Mouse (Mus musculus) embryonic facial prominence, embryonic 13.5 days (tissue): ENCODE data around the gene Rps3a1. TPM values are rescaled to one million over a fixed set of nuclear protein-coding genes. Genes with fewer than 3 reads are reported as not detected.

Experiments used
- ATAC-seq: fragments of 200-750 bp; cut with Nextera tagmentation; 2 replicates; pipeline ENCODE4 v1.8.0; 2017; ENCODE audit warnings: low read depth; ENCODE audit not compliant: insufficient number of reproducible peaks, insufficient read depth, low FRiP score, low TSS enrichment
- H3K27ac ChIP-seq: fragments of 300-500 bp; sonication (generic); 2 replicates; pipeline ENCODE4 v1.5.1; 2015; ENCODE audit warnings: moderate library complexity, mild to moderate bottlenecking, inconsistent platforms
- H3K27me3 ChIP-seq: fragments of 300-500 bp; sonication (generic); 2 replicates; pipeline ENCODE4 v1.6.1; 2015; ENCODE audit warnings: mild to moderate bottlenecking, inconsistent platforms
- H3K36me3 ChIP-seq: fragments of 300-500 bp; sonication (generic); 2 replicates; pipeline ENCODE4 v1.6.1; 2015; ENCODE audit warnings: mild to moderate bottlenecking, inconsistent platforms
- H3K4me1 ChIP-seq: fragments of 300-500 bp; sonication (generic); 2 replicates; pipeline ENCODE4 v1.6.1; 2015; ENCODE audit warnings: inconsistent platforms
- H3K4me2 ChIP-seq: fragments of 300-500 bp; sonication (generic); 2 replicates; pipeline ENCODE4 v1.6.1; 2015; ENCODE audit warnings: moderate library complexity, mild to moderate bottlenecking, inconsistent platforms
- H3K4me3 ChIP-seq: fragments of 300-500 bp; sonication (generic); 2 replicates; pipeline ENCODE4 v1.5.1; 2015; ENCODE audit warnings: mild to moderate bottlenecking, inconsistent platforms
- H3K9ac ChIP-seq: fragments of 300-500 bp; sonication (generic); 2 replicates; pipeline ENCODE4 v1.6.1; 2015; ENCODE audit warnings: mild to moderate bottlenecking, inconsistent platforms
- H3K9me3 ChIP-seq: fragments of 300-500 bp; sonication (generic); 2 replicates; pipeline ENCODE4 v1.6.1; 2016; ENCODE audit warnings: inconsistent platforms
- WGBS: fragments of 180-500 bp; shearing (Covaris S2); methylation state at CpG from one replicate; pipeline ENCODE4 v1.1.7; 2015; ENCODE audit warnings: mixed read lengths; 5-methylcytosine and 5-hydroxymethylcytosine counted together
- polyA plus RNA-seq: library from polyadenylated mRNA; unstranded; fragments of >200 nt; fragmentation: Nextera tagmentation; extraction: Ambion mirVana; gene quantifications from 2 replicates; pipeline ENCODE4 v1.2.1, GENCODE M21; 2015

Gene Rps3a1
- polyA plus RNA-seq, 1 experiment from 2014 or later, result 1,432 TPM

DNA sequence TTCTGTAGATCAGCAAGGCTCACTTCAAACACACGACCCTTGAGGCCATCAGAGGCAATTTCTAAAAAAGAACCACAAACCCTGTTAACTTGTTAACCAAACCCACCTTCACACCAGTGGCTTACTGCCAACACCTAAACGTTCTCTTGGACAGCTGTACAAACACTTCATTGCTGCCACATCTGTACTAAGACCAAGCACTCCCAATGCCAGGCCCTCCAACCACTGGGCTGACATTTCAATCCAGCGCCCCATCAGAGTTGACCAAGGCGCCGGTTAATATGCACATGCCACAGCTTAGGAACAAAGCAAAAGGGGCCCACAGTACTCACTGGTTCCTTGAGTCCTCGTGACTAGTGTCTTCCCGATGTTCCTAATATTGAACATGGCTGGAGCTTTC, 1.1 kb downstream of the Rps3a1 start:
- H3K36me3 ChIP-seq, result peaks cover 43% of the 10 kb centered on the region
- peak overlapping the region; percentile 84 for H3K4me2 ChIP-seq
- no peak for ATAC-seq
- H3K9me3 ChIP-seq, result no peaks in the 10 kb centered on the region
- H3K4me1 ChIP-seq, result peaks cover 21% of the 10 kb centered on the region
- WGBS, result 13% methylated on average over 7 of the region's 7 CpGs
- peak overlapping the region; percentile 94 for H3K4me3 ChIP-seq
- no peaks in the 10 kb centered on the region for H3K27me3 ChIP-seq
- H3K9ac ChIP-seq, result peak overlapping the region; percentile 99
- peak overlapping the region; percentile 93; the same call in 1 of the 2 replicates for H3K27ac ChIP-seq

DNA sequence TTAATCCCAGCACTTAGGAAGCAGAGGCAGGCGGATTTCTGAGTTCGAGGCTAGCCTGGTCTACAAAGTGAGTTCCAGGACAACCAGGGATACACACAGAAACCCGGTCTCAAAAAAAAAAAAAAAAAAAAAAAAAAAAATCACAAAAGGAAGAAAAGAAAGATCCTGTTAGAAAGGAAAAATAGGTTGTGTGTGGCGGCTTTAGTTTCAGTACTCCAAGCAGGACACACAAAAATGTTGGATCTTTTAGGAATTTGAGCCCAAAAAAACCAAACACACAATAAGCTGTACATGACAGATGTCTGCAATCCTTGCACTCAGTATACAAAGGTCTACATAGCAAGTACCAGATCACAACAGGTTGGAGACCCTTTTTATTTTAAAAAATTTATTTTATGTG, 2.8 kb downstream of the Rps3a1 start:
- H3K9ac ChIP-seq, result no peak overlapping the region
- peaks cover 21% of the 10 kb centered on the region for H3K4me1 ChIP-seq
- 92% methylated on average over 4 of the region's 4 CpGs for WGBS
- no peak overlapping the region for H3K4me3 ChIP-seq
- peaks cover 59% of the 10 kb centered on the region for H3K36me3 ChIP-seq
- no peak for ATAC-seq
- no peaks in the 10 kb centered on the region for H3K27me3 ChIP-seq
- 0 out of 2 replicates have a peak overlapping the region, but pooled peaks have one; percentile 84 for H3K4me2 ChIP-seq
- H3K27ac ChIP-seq, result no peak overlapping the region
- H3K9me3 ChIP-seq, result no peaks in the 10 kb centered on the region

- no peak for ATAC-seq
- H3K27ac ChIP-seq, result no peak overlapping the region
- H3K4me3 ChIP-seq, result no peak overlapping the region
- H3K27me3 ChIP-seq, result no peaks in the 10 kb centered on the region
- no peaks in the 10 kb centered on the region for H3K9me3 ChIP-seq
- H3K36me3 ChIP-seq, result peaks cover 69% of the 10 kb centered on the region
- peaks cover 13% of the 10 kb centered on the region for H3K4me1 ChIP-seq
- no peak overlapping the region for H3K9ac ChIP-seq
- no peak overlapping the region for H3K4me2 ChIP-seq
- 91% methylated on average over 6 of the region's 6 CpGs for WGBS
These were observed 5.4 kb downstream of the Rps3a1 start for GRCm38 (mm10) chr3:86136936-86137574.

DNA sequence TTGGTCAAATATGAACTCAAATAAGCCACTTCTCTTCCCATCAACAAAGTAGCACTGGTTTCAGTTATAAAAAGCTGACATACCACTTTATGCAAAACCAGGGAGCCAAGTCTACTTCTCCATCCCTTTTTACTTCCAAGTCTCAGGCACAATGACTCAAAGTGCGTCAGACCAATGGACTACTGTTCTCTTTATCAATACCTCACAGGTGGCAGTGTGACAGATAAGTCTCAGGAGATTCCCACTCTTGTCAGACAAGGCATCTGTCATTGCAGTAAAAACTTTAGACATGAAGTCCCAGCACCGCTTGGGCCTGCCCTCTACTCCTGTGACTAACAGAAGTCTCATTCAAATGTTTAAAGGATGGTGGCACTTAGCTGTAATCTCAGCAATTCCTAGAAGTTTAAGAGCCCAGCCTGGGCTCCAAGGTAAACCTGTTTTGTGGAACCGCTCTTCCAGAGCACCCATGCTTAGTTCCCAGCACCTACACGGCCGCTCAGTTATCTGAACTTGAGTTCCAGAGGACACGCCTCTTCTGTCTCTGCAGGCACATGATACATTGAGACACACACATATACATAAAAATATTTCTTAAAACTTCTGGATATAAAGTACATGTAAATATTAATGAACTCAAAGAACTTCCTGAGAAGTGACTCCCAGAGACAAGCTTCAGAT, 6.5 kb downstream of the Rps3a1 start:
- H3K27me3 ChIP-seq, result no peaks in the 10 kb centered on the region
- WGBS, result 85% methylated on average over 6 of the region's 6 CpGs
- H3K36me3 ChIP-seq, result peaks cover 66% of the 10 kb centered on the region
- H3K4me1 ChIP-seq, result peaks cover 8% of the 10 kb centered on the region
- no peaks in the 10 kb centered on the region for H3K9me3 ChIP-seq
- H3K27ac ChIP-seq, result no peak overlapping the region
- no peak overlapping the region for H3K9ac ChIP-seq
- H3K4me3 ChIP-seq, result no peak overlapping the region
- no peak overlapping the region for H3K4me2 ChIP-seq
- no peak for ATAC-seq

DNA sequence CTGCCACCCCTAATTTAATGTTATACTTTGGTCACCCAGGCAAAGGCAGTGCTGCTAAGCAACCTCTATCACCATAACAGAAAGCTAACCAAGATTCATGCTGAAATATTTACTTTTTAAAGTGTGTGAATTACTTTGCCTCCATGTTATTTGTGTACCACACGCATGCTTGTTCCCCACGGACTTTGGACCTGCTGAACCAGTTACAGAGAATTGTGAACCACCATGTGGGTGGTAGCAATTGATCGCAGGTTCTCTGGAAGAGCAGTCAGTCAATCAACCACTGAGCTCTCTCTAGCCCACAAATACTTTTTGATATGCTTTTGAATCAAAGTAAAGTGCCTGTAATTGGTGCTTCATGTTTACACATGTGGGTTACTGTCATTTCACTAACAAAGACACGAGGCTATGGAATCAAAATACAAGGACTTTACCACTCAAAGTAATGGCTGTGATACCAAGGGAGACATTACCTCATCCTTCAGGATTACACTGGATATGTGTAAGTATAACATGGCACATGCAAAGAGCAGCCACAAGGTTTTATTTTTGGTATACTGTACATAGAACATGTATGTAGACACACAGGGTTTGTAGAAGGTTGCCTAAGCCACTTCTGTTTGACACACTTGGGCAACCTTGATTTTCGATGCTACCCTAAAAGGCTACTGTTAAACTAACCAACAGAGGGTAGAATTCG, 7.4 kb downstream of the Rps3a1 start:
- H3K27me3 ChIP-seq, result no peaks in the 10 kb centered on the region
- no peak overlapping the region for H3K9ac ChIP-seq
- H3K9me3 ChIP-seq, result no peaks in the 10 kb centered on the region
- WGBS, result 85% methylated on average over 6 of the region's 6 CpGs
- no peak for ATAC-seq
- no peaks in the 10 kb centered on the region for H3K4me1 ChIP-seq
- H3K4me2 ChIP-seq, result no peak overlapping the region
- H3K36me3 ChIP-seq, result peaks cover 58% of the 10 kb centered on the region
- no peak overlapping the region for H3K4me3 ChIP-seq
- no peak overlapping the region for H3K27ac ChIP-seq

DNA sequence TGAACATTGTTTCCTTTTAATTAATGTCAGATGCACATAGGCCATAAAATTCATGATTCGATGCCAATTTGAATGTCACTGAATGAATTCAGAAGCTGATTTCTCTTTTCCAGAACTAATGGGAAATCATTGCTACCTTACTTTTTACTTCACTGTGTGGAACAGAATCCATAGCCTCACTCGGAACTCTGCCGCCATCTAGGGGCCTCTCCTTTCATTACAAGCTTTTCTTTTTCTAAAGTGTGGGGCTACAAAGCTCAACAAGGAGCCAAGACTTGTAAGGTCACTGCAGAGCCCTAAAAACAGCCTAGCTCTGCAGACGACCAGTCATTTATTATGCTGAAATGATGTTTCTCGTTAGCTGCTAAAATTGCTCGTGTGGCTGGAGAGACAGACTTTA, 12.7 kb downstream of the Rps3a1 start:
- Histone ChIP-seq H3K9ac (no peak overlapping the region), H3K36me3 (peaks cover 20% of the 10 kb centered on the region), H3K9me3 (no peaks in the 10 kb centered on the region), H3K27me3 (no peaks in the 10 kb centered on the region), H3K4me1 (peaks cover 20% of the 10 kb centered on the region; the same call in 1 of the 2 replicates), H3K4me3 (no peak overlapping the region), H3K4me2 (no peak overlapping the region), H3K27ac (no peak overlapping the region)
- no peak for ATAC-seq
- WGBS, result 8% methylated on average over 6 of the region's 6 CpGs

DNA sequence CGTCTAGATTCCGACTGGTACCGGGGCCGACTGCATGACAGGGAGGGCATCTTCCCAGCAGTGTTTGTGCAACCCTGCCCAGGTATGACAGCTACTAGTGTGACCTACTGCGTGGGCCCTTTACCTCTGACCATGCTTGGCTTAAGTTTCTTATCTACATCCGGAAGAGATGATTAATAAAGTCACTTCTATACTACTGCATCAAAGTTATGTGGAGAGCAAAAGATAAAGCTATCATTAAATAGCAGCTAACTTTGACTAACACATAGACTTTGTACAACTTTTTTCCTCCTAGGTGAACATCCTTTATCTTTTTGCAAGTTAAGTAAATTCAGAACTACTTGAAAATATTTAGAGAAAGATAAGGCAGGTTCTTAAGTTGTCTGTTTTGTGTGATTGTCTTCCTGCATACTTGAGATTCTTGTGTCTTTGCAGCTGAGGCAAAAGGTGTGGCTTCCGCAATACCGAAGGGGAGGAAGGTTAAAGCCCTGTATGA, 19.2 kb downstream of the Rps3a1 start:
- H3K27me3 ChIP-seq, result no peaks in the 10 kb centered on the region
- no peaks in the 10 kb centered on the region for H3K9me3 ChIP-seq
- H3K4me2 ChIP-seq, result no peak overlapping the region
- peaks cover 21% of the 10 kb centered on the region for H3K36me3 ChIP-seq
- no peak for ATAC-seq
- H3K4me1 ChIP-seq, result peaks cover 36% of the 10 kb centered on the region
- no peak overlapping the region for H3K27ac ChIP-seq
- 81% methylated on average over 8 of the region's 8 CpGs for WGBS
- no peak overlapping the region for H3K4me3 ChIP-seq
- no peak overlapping the region for H3K9ac ChIP-seq

GRCm38 (mm10) chr3:86122156-86122555, 20.3 kb downstream of the Rps3a1 start:
- no peaks in the 10 kb centered on the region for H3K27me3 ChIP-seq
- ATAC-seq, result no peak
- no peaks in the 10 kb centered on the region for H3K9me3 ChIP-seq
- H3K27ac ChIP-seq, result no peak overlapping the region
- no peak overlapping the region for H3K4me3 ChIP-seq
- peaks cover 27% of the 10 kb centered on the region for H3K4me1 ChIP-seq
- no peak overlapping the region for H3K4me2 ChIP-seq
- H3K36me3 ChIP-seq, result peaks cover 21% of the 10 kb centered on the region
- no peak overlapping the region for H3K9ac ChIP-seq

- Histone ChIP-seq H3K4me3 (no peak overlapping the region), H3K9ac (peak overlapping the region; percentile 40; the same call in 1 of the 2 replicates), H3K36me3 (peaks cover 25% of the 10 kb centered on the region), H3K4me1 (peaks cover 27% of the 10 kb centered on the region), H3K27ac (peak overlapping the region; percentile 48; the same call in 1 of the 2 replicates), H3K4me2 (peak overlapping the region; percentile 16; the same call in 1 of the 2 replicates), H3K27me3 (no peaks in the 10 kb centered on the region), H3K9me3 (0 out of 2 replicates have a peak, but pooled peaks cover 5% of the 10 kb centered on the region)
- ATAC-seq, result no peak
- 38% methylated on average over 16 of the region's 16 CpGs for WGBS
These were observed 23.1 kb downstream of the Rps3a1 start for GRCm38 (mm10) chr3:86119237-86119932.

- H3K27ac ChIP-seq, result no peak overlapping the region
- WGBS, result 95% methylated on average over 4 of the region's 4 CpGs
- H3K4me1 ChIP-seq, result peaks cover 28% of the 10 kb centered on the region
- no peak overlapping the region for H3K4me3 ChIP-seq
- H3K36me3 ChIP-seq, result peaks cover 27% of the 10 kb centered on the region
- 0 out of 2 replicates have a peak, but pooled peaks cover 5% of the 10 kb centered on the region for H3K9me3 ChIP-seq
- no peak overlapping the region for H3K9ac ChIP-seq
- H3K27me3 ChIP-seq, result no peaks in the 10 kb centered on the region
- no peak overlapping the region for H3K4me2 ChIP-seq
- ATAC-seq, result no peak
These were observed 25.6 kb downstream of the Rps3a1 start for GRCm38 (mm10) chr3:86116951-86117350.

- Histone ChIP-seq H3K27ac (peak overlapping the region; percentile 64), H3K9me3 (0 out of 2 replicates have a peak, but pooled peaks cover 5% of the 10 kb centered on the region), H3K27me3 (no peaks in the 10 kb centered on the region), H3K4me2 (0 out of 2 replicates have a peak overlapping the region, but pooled peaks have one; percentile 11), H3K4me3 (no peak overlapping the region), H3K36me3 (peaks cover 19% of the 10 kb centered on the region), H3K9ac (no peak overlapping the region), H3K4me1 (peaks cover 29% of the 10 kb centered on the region)
- no peak for ATAC-seq
- 46% methylated on average over 12 of the region's 12 CpGs for WGBS
These were observed 27.7 kb downstream of the Rps3a1 start for GRCm38 (mm10) chr3:86114659-86115338.
